Mouse (Mus musculus) midbrain, embryonic 15.5 days (tissue): ENCODE data around the gene 4933402J07Rik. TPM values are rescaled to one million over a fixed set of nuclear protein-coding genes. Genes with fewer than 3 reads are reported as not detected.

Experiments
- ATAC-seq: fragments of 200-750 bp; cut with Nextera tagmentation; replicated peaks from 2 replicates; pipeline ENCODE4 v1.8.0; 2017; ENCODE audit warnings: moderate TSS enrichment
- H3K27ac ChIP-seq: fragments of 300-500 bp; sonication (generic); 2 replicates; pipeline ENCODE4 v1.5.1; 2015; ENCODE audit warnings: mild to moderate bottlenecking, inconsistent platforms
- H3K27me3 ChIP-seq: fragments of 300-500 bp; sonication (generic); replicated peaks from 2 replicates; pipeline ENCODE4 v1.6.1; 2015; ENCODE audit warnings: inconsistent platforms
- H3K36me3 ChIP-seq: fragments of 300-500 bp; sonication (generic); replicated peaks from 2 replicates; pipeline ENCODE4 v1.6.1; 2015; ENCODE audit warnings: inconsistent platforms
- H3K4me1 ChIP-seq: fragments of 300-500 bp; sonication (generic); 2 replicates; pipeline ENCODE4 v1.6.1; 2015; ENCODE audit warnings: inconsistent platforms
- H3K4me2 ChIP-seq: fragments of 300-500 bp; sonication (generic); 2 replicates; pipeline ENCODE4 v1.6.1; 2015; ENCODE audit warnings: inconsistent platforms, mild to moderate bottlenecking, moderate library complexity
- H3K4me3 ChIP-seq: fragments of 300-500 bp; sonication (generic); 2 replicates; pipeline ENCODE4 v1.5.1; 2015; ENCODE audit warnings: mild to moderate bottlenecking, inconsistent platforms
- H3K9ac ChIP-seq: fragments of 300-500 bp; sonication (generic); 2 replicates; pipeline ENCODE4 v1.6.1; 2015; ENCODE audit warnings: mild to moderate bottlenecking, inconsistent platforms
- H3K9me3 ChIP-seq: fragments of 300-500 bp; sonication (generic); 2 replicates; pipeline ENCODE4 v1.6.1; 2016; ENCODE audit warnings: inconsistent platforms
- WGBS: fragments of 180-500 bp; shearing (Covaris S2); methylation state at CpG from one replicate; pipeline ENCODE4 v1.1.7; 2015; ENCODE audit warnings: mixed read lengths; 5-methylcytosine and 5-hydroxymethylcytosine counted together
- polyA plus RNA-seq: library from polyadenylated mRNA; unstranded; fragments of >200 nt; fragmentation: Nextera tagmentation; extraction: Ambion mirVana; gene quantifications from 2 replicates; pipeline ENCODE4 v1.2.1, GENCODE M21; 2015

4933402J07Rik gene
- polyA plus RNA-seq, 1 experiment from 2014 or later: not detected

- H3K9ac ChIP-seq: no peak overlapping the region
- no peak overlapping the region for H3K4me2 ChIP-seq
- no peak overlapping the region for H3K27ac ChIP-seq
- WGBS: 48% methylated on average over 6 of the region's 6 CpGs
- H3K36me3 ChIP-seq: no peaks in the 10 kb centered on the region
- H3K4me1 ChIP-seq: no peaks in the 10 kb centered on the region
- H3K9me3 ChIP-seq: no peaks in the 10 kb centered on the region
- no peak overlapping the region for H3K4me3 ChIP-seq
- no peaks in the 10 kb centered on the region for H3K27me3 ChIP-seq
- peak; percentile 74 for ATAC-seq
These were observed 66.0 kb downstream of the 4933402J07Rik start for GRCm38 (mm10) chr8:87629656-87630055.

- ATAC-seq: no peak
- Histone ChIP-seq H3K9ac (no peak overlapping the region), H3K9me3 (no peaks in the 10 kb centered on the region), H3K27me3 (no peaks in the 10 kb centered on the region), H3K4me2 (no peak overlapping the region), H3K4me1 (no peaks in the 10 kb centered on the region), H3K36me3 (no peaks in the 10 kb centered on the region), H3K4me3 (no peak overlapping the region), H3K27ac (no peak overlapping the region)
- 86% methylated on average over 7 of the region's 7 CpGs for WGBS
These were observed 68.1 kb downstream of the 4933402J07Rik start for GRCm38 (mm10) chr8:87631776-87632175.

- H3K4me2 ChIP-seq: no peak overlapping the region
- no peaks in the 10 kb centered on the region for H3K36me3 ChIP-seq
- no peaks in the 10 kb centered on the region for H3K4me1 ChIP-seq
- H3K9me3 ChIP-seq: no peaks in the 10 kb centered on the region
- 84% methylated on average over 11 of the region's 11 CpGs for WGBS
- no peak overlapping the region for H3K27ac ChIP-seq
- ATAC-seq: no peak
- H3K4me3 ChIP-seq: no peak overlapping the region
- no peaks in the 10 kb centered on the region for H3K27me3 ChIP-seq
- no peak overlapping the region for H3K9ac ChIP-seq
These were observed 72.6 kb downstream of the 4933402J07Rik start for GRCm38 (mm10) chr8:87636226-87636742.

Other genes starting within 250 kb of the 4933402J07Rik start
- 13.1 and 13.8 TPM in 2 replicates for gene Cbln1, start 91.2 kb upstream of the 4933402J07Rik start, polyA plus RNA-seq